Mouse (Mus musculus) kidney, postnatal 10 days (tissue): ENCODE measurements around the gene Timm10.
A peak's percentile ranks its signal among the peaks of the same experiment; 100 is the strongest.
"Not testable (repeated sequence)": the region's sequence is repeated elsewhere in the genome, so short reads cannot be mapped to it uniquely, and the experiment has no call there.

Source experiments
- DNase-seq: peaks from one replicate; pipeline ENCODE4 v3.0.0; 2021; ENCODE audit warnings: mixed read lengths

Timm10 gene

DNA sequence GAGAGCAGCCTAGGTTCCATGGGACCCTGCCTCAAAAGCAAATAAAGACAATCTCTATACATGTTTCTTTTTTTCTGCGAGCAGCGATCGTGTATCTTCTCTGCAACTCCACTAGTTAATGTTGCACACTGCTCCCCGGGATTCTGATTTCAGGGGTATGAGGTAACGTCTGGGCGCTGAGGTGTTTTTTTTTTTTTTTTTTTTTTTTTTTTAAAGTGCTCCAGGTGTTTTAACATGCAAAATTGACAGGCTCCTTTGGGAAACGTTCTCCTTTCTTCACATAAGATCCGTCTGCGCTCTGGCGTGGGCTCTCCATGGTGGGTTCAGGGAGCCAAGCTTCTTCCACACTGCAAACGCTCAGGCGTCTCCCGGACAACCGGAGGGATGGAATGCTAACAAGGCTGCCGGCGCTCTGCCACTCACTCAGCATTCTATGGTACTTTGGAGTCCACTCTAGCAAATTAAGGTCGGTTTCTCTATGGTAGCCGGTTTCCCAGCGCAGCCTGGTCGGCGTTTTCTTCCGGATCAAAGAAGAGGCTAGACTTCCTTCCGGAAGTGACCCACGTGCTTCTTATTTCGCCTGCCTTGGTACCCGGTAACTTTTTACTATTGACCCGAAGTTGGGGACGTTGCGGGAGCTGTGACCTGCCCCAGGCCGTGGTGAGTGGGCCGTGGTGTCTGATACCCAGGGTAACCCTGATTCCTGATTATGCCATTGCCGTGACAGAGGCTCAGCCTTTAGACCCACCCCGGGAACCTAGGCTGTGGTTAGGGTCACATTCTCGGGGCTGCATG is at the start of gene Timm10:
Gene Timm10 (plus strand): TSS at position 510 of the 795 bp plus-strand sequence.
- DNase-seq: peak; percentile 88

DNA sequence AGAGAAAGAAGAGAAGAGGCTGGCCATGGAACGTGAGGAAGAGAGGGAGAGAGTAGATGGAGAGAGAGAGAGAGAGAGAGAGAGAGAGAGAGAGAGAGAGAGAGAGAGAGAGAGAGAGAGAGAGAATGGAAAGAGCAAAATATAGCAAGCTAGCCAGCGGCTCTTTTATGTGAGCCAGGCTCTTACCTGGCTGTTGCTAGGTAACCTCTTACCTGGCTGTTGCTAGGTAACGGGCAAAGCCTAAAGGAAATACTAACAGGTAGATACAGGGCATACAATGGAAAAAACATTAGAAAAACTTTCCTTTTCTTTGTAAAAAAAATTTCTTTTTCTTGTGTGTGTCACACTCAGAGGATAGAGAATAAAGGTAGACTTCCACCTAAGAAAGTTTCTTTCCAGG is 49.1 kb upstream of the Timm10 start:
- DNase-seq: no peak

DNA sequence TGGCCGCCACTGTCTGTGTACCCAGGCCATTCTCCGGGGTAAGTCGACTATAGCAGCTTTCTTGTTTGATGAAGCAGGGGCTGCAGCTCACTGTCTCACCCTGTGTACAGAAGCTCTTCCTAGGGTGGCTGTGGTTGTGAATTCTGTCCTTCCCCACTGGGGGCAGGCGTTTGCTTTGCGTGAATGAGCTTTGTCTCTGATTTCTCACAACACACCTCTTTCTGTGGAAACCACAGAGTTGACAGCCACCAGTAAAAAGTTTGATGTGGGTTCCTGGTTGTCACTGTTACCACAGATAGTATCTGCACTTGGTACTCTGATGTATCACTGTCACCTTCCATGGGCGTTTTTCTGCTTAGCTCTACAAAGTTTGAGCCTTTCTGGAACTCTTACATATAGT is 47.6 kb upstream of the Timm10 start:
- DNase-seq: no peak

- no peak for DNase-seq
These were observed 43.5 kb upstream of the Timm10 start for GRCm38 (mm10) chr2:84783315-84783714.

DNA sequence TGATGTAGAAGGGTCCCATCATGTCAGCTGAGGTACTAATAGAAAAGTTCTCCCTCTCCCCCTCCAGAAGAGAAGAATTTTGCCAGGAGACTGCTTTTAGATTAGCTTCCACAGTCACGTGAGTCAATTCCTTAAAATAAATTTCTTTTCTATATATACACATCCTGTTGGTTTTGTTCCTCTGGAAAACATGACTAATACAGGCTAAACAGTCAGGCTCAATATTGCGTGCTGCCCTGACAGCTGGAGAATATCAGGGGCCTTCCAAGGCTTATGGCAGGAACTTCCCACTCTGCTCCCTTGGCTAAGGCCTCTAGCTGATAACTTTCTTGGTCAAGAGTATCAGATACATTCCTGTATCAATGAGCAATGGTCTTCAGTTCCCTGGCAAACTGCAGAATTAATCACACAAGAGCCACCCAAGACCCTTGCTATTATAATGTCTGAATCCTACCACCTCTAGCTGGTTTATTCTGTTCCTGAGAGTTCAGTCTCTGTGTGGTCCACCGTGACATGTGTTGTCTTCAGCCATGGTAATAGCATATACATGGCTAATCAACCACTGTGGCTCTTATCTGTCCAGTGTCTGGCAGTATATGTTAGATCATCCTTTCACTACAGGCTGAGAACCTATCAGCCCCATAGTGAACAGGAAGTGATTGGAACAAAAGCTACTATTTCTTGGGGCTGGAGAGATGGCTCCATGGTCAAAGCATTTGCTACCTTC is 42.8 kb upstream of the Timm10 start:
- peak; percentile 52 for DNase-seq

DNA sequence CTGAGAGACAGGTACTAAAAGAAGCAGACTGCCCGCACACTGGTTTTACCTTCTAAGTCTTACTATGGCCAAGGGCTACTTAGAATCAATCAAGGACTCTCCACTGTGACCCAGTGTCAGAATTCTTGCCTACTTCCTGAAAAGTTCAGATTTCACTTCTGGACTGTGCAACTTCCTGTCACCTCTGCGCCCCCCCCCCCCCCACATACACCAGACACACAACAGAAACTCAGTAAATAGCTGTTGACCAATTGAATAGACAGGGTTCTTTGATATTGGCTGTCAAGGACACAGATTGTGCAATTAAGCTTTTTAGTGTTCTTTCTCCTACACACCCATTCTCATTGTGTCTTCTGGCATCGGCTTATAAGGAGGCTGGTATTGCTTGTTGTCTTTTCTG is 38.5 kb upstream of the Timm10 start:
- no peak for DNase-seq

- DNase-seq: no peak
These were observed 36.4 kb upstream of the Timm10 start for GRCm38 (mm10) chr2:84790418-84790817.

- no peak for DNase-seq
These were observed 34.3 kb upstream of the Timm10 start for GRCm38 (mm10) chr2:84792516-84792915.

GRCm38 (mm10) chr2:84793154-84793553 is 33.6 kb upstream of the Timm10 start:
- no peak for DNase-seq

- DNase-seq: no peak
These were observed 32.9 kb upstream of the Timm10 start for GRCm38 (mm10) chr2:84793871-84794270.

DNA sequence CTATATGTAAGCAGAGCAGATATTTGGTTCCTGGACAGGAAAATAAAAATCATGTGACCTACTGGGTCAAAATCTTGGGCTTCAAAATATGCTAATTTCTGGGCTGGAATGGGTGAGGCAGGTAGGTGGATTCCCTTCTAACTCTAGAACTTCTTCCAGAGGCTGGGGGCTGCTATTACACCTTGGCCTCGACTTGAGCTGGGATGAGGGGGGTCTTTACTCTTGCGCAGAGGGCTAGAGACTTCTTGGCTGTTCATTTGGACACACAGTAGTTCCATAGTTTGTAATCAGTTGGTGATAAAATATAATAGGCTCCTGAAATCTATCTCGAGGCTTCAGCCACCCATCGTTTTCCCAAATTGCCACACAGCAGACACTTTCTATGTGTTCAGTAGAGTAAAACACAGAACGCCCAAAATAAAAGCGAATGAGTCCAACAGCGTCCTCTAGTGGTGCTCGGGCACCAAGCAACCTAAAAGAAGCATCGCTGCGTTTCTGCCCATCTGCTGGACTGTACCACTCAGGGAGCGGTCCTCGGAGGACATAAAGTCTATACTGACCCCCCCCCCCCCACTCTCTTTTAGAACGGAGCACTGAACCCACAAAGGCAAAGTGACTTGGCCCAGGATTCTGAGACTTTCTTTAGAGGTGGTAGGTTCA is 28.8 kb upstream of the Timm10 start:
- DNase-seq: peak; percentile 85

DNA sequence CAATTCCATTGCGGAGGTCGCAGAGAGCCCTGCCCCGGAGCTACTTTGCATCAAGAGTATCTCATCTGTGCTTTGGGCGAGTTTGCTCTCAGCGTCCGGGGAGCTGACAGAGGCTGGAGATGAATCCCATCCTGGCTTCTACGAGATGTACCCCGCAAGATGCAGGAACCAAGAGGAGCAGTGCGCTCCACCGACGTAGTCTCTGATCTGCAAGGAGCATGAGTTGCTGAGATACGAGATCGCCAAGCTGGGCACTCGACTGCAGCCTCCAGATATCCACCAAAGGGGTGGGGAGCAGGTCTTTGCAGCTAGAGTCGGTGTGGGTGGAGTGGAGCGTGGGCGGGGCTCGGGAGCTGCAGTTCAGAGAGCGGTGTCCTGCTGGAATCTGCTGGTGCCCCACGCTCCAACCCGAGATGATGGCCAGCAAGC is 28.3 kb upstream of the Timm10 start, which contains the start of gene Ube2l6:
Gene Ube2l6 (plus strand): TSS at position 336 of the 429 bp plus-strand sequence.
- DNase-seq: peak; percentile 82

GRCm38 (mm10) chr2:84799041-84799561 is 27.7 kb upstream of the Timm10 start:
- DNase-seq: peak; percentile 83

- no peak for DNase-seq
These were observed 26.5 kb upstream of the Timm10 start for GRCm38 (mm10) chr2:84800304-84800703.

DNA sequence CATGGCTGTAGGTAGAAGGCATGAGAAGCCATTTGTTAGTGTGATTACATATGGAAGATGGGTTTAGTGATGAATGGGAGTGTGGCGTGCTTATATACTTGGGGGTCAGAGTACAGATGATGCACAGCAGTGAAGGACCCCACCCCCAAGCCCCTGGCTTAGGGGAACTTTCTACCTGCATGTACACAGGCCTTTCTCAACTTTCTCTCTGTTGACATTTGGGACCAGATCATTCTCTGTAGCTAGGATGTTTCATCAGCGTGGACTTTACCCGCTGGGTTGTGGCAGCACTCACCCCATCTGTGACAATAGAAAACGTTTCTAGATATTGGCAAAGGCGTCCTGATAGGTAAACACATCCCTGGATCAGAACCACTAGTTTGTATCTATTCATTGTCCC is 25.6 kb upstream of the Timm10 start:
- DNase-seq: not testable (repeated sequence)

- DNase-seq: no peak
These were observed 22.8 kb upstream of the Timm10 start for GRCm38 (mm10) chr2:84803963-84804362.

- DNase-seq: no peak
These were observed 20.3 kb upstream of the Timm10 start for GRCm38 (mm10) chr2:84806546-84806945.

GRCm38 (mm10) chr2:84809330-84809729 is 17.5 kb upstream of the Timm10 start:
- DNase-seq: no peak

DNA sequence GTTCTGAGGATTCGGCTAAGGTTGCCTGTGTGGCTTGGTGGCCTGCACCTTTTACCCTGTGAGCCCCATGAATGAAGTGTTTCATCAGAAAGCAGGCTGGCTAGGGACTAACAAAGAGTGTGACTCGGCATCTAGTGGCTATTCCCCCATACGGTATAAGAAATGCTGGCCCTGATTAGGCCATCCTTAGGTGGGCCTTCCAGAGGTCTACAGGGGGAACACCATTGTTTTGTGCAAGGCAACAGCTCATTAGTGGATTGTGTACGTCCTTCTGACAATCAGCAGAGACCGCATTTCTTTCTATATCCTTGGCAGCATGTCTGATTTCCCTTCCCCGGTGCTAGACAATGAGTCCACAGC is 16.3 kb upstream of the Timm10 start:
- no peak for DNase-seq

GRCm38 (mm10) chr2:84810886-84811577 is 15.8 kb upstream of the Timm10 start:
- DNase-seq: peak; percentile 90

DNA sequence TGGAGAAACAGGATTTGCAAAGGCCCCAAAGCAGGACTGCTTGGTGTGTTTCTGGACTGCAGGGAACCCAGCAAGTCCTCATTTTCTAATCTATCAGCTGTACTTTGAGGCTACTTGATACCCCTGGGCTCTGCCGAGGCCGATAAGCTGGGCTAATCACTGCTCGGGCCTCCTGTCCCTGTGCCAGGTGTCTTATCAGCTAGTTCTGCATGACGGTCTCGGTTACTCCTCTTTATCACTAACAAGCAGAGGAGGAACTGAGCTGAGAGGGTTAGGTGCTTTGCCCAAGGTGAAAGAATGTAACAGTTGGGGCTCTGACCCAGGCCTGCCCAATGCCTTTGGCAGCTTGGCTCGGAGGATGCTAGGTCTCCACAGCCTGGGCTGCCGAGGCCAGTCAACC is 14.9 kb upstream of the Timm10 start:
- no peak for DNase-seq

- DNase-seq: no peak
These were observed 14.1 kb upstream of the Timm10 start for GRCm38 (mm10) chr2:84812676-84813075.

DNA sequence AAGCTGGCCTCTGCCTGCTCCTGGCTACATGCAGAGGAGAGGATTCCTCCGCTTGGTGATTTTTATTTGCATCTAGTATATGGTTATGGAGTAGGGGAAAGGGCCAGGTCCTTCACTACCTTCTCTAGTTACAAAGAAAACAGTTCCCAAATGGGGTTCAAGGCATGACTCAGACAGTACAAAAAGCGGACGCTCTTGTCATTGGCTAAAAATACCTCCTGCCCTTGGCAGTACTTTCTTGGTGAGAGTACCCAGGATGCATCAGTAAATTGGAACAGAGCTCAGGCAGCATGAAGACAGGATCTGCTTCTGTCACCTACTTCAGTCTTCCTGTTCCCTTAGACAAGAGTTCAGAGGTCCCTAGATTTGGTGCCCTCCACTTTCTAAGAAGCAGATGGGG is 6.9 kb upstream of the Timm10 start:
- DNase-seq: no peak
